Mouse (Mus musculus): ENCODE measurements around the gene Sos2. TPM values are rescaled to one million over a fixed set of nuclear protein-coding genes. Genes with fewer than 3 reads are reported as not detected.

Gene Sos2
- polyA plus RNA-seq, 1 experiment from 2014 or later = 10.3 TPM

- Histone ChIP-seq H3K27me3 (ENCODE audit: control insufficient read depth, insufficient read depth, low read length) (no peaks in the 10 kb centered on the region), H3K4me3 (ENCODE audit: control insufficient read depth in 1 of 2, insufficient read depth in 1 of 2, low read depth in 1 of 2, low read length in 2 of 2) (no peak overlapping the region), H3K4me2 (ENCODE audit: low read length) (no peak overlapping the region), H3K36me3 (ENCODE audit: control insufficient read depth, insufficient read depth, low read length) (0 out of 2 replicates have a peak, but pooled peaks cover 5% of the 10 kb centered on the region), H3K9me3 (ENCODE audit: control insufficient read depth, low read length) (0 out of 2 replicates have a peak, but pooled peaks cover 3% of the 10 kb centered on the region), H3K4me1 (ENCODE audit: control insufficient read depth in 2 of 2, insufficient read depth in 2 of 2, low read length in 2 of 2) (no peaks in the 10 kb centered on the region), H3K27ac (replicated peaks in 1 of 2; ENCODE audit: control insufficient read depth in 1 of 2, insufficient read depth in 1 of 2, low read depth in 2 of 2, low read length in 2 of 2) (no peak overlapping the region), H3K9ac (ENCODE audit: low read length) (no peak overlapping the region)
- no peak for ATAC-seq (ENCODE audit: insufficient number of reproducible peaks, insufficient read depth, low FRiP score, low read depth)
Observed at GRCm38 (mm10) chr12:69713628-69714027, 32.0 kb upstream of the Sos2 start.

GRCm38 (mm10) chr12:69704799-69705458, 23.3 kb upstream of the Sos2 start:
- peaks cover 7% of the 10 kb centered on the region; the same call in 1 of the 2 replicates for H3K36me3 ChIP-seq (ENCODE audit: control insufficient read depth, insufficient read depth, low read length)
- no peak overlapping the region for H3K4me3 ChIP-seq (ENCODE audit: control insufficient read depth in 1 of 2, insufficient read depth in 1 of 2, low read depth in 1 of 2, low read length in 2 of 2)
- H3K9me3 ChIP-seq (ENCODE audit: control insufficient read depth, low read length) = no peaks in the 10 kb centered on the region
- H3K27me3 ChIP-seq (ENCODE audit: control insufficient read depth, insufficient read depth, low read length) = no peaks in the 10 kb centered on the region
- no peak for ATAC-seq (ENCODE audit: insufficient number of reproducible peaks, insufficient read depth, low FRiP score, low read depth)
- no peak overlapping the region for H3K27ac ChIP-seq (replicated peaks in 1 of 2; ENCODE audit: control insufficient read depth in 1 of 2, insufficient read depth in 1 of 2, low read depth in 2 of 2, low read length in 2 of 2)
- H3K4me1 ChIP-seq (ENCODE audit: control insufficient read depth in 2 of 2, insufficient read depth in 2 of 2, low read length in 2 of 2) = no peaks in the 10 kb centered on the region
- H3K4me2 ChIP-seq (ENCODE audit: low read length) = 0 out of 2 replicates have a peak overlapping the region, but pooled peaks have one; percentile 7
- 59% methylated on average over 11 of the region's 11 CpGs for WGBS
- H3K9ac ChIP-seq (ENCODE audit: low read length) = 0 out of 2 replicates have a peak overlapping the region, but pooled peaks have one; percentile 1

GRCm38 (mm10) chr12:69698352-69698751, 16.7 kb upstream of the Sos2 start:
- no peak for ATAC-seq (ENCODE audit: insufficient number of reproducible peaks, insufficient read depth, low FRiP score, low read depth)
- Histone ChIP-seq H3K4me3 (ENCODE audit: control insufficient read depth in 1 of 2, insufficient read depth in 1 of 2, low read depth in 1 of 2, low read length in 2 of 2) (no peak overlapping the region), H3K36me3 (ENCODE audit: control insufficient read depth, insufficient read depth, low read length) (peaks cover 5% of the 10 kb centered on the region; the same call in 1 of the 2 replicates), H3K27me3 (ENCODE audit: control insufficient read depth, insufficient read depth, low read length) (no peaks in the 10 kb centered on the region), H3K4me1 (ENCODE audit: control insufficient read depth in 2 of 2, insufficient read depth in 2 of 2, low read length in 2 of 2) (no peaks in the 10 kb centered on the region), H3K4me2 (ENCODE audit: low read length) (no peak overlapping the region), H3K27ac (replicated peaks in 1 of 2; ENCODE audit: control insufficient read depth in 1 of 2, insufficient read depth in 1 of 2, low read depth in 2 of 2, low read length in 2 of 2) (no peak overlapping the region), H3K9me3 (ENCODE audit: control insufficient read depth, low read length) (no peaks in the 10 kb centered on the region), H3K9ac (ENCODE audit: low read length) (no peak overlapping the region)
- WGBS = 75% methylated on average over 6 of the region's 6 CpGs

- Histone ChIP-seq H3K27ac (replicated peaks in 1 of 2; ENCODE audit: control insufficient read depth in 1 of 2, insufficient read depth in 1 of 2, low read depth in 2 of 2, low read length in 2 of 2) (no peak overlapping the region), H3K4me2 (ENCODE audit: low read length) (no peak overlapping the region), H3K4me1 (ENCODE audit: control insufficient read depth in 2 of 2, insufficient read depth in 2 of 2, low read length in 2 of 2) (no peaks in the 10 kb centered on the region), H3K9ac (ENCODE audit: low read length) (no peak overlapping the region), H3K9me3 (ENCODE audit: control insufficient read depth, low read length) (no peaks in the 10 kb centered on the region), H3K4me3 (ENCODE audit: control insufficient read depth in 1 of 2, insufficient read depth in 1 of 2, low read depth in 1 of 2, low read length in 2 of 2) (no peak overlapping the region), H3K36me3 (ENCODE audit: control insufficient read depth, insufficient read depth, low read length) (peaks cover 4% of the 10 kb centered on the region; the same call in 1 of the 2 replicates), H3K27me3 (ENCODE audit: control insufficient read depth, insufficient read depth, low read length) (no peaks in the 10 kb centered on the region)
- ATAC-seq (ENCODE audit: insufficient number of reproducible peaks, insufficient read depth, low FRiP score, low read depth) = no peak
- 77% methylated on average over 5 of the region's 5 CpGs for WGBS
Observed at GRCm38 (mm10) chr12:69696746-69697145, 15.1 kb upstream of the Sos2 start.

GRCm38 (mm10) chr12:69693471-69693870, 11.8 kb upstream of the Sos2 start:
- WGBS = 78% methylated on average over 17 of the region's 17 CpGs
- H3K36me3 ChIP-seq (ENCODE audit: control insufficient read depth, insufficient read depth, low read length) = no peaks in the 10 kb centered on the region
- no peaks in the 10 kb centered on the region for H3K9me3 ChIP-seq (ENCODE audit: control insufficient read depth, low read length)

GRCm38 (mm10) chr12:69690714-69691113, 9.1 kb upstream of the Sos2 start:
- 88% methylated on average over 4 of the region's 4 CpGs for WGBS
- H3K4me3 ChIP-seq (ENCODE audit: control insufficient read depth in 1 of 2, insufficient read depth in 1 of 2, low read depth in 1 of 2, low read length in 2 of 2) = no peak overlapping the region

More at GRCm38 (mm10) chr12:69693471-69693870, 11.8 kb upstream of the Sos2 start:
- H3K4me3 ChIP-seq (ENCODE audit: control insufficient read depth in 1 of 2, insufficient read depth in 1 of 2, low read depth in 1 of 2, low read length in 2 of 2) = no peak overlapping the region
- H3K27me3 ChIP-seq (ENCODE audit: control insufficient read depth, insufficient read depth, low read length) = no peaks in the 10 kb centered on the region
- no peak overlapping the region for H3K9ac ChIP-seq (ENCODE audit: low read length)
- no peak overlapping the region for H3K27ac ChIP-seq (replicated peaks in 1 of 2; ENCODE audit: control insufficient read depth in 1 of 2, insufficient read depth in 1 of 2, low read depth in 2 of 2, low read length in 2 of 2)
- H3K4me1 ChIP-seq (ENCODE audit: control insufficient read depth in 2 of 2, insufficient read depth in 2 of 2, low read length in 2 of 2) = 0 out of 4 replicates have a peak, but pooled peaks cover 0 to under 1% of the 10 kb centered on the region in 2 experiments
- no peak overlapping the region for H3K4me2 ChIP-seq (ENCODE audit: low read length)
- no peak for ATAC-seq (ENCODE audit: insufficient number of reproducible peaks, insufficient read depth, low FRiP score, low read depth)

GRCm38 (mm10) chr12:69689094-69689493, 7.4 kb upstream of the Sos2 start:
- no peaks in the 10 kb centered on the region for H3K9me3 ChIP-seq (ENCODE audit: control insufficient read depth, low read length)
- H3K36me3 ChIP-seq (ENCODE audit: control insufficient read depth, insufficient read depth, low read length) = no peaks in the 10 kb centered on the region
- no peak overlapping the region for H3K27ac ChIP-seq (replicated peaks in 1 of 2; ENCODE audit: control insufficient read depth in 1 of 2, insufficient read depth in 1 of 2, low read depth in 2 of 2, low read length in 2 of 2)
- H3K4me2 ChIP-seq (ENCODE audit: low read length) = no peak overlapping the region
- no peak overlapping the region for H3K9ac ChIP-seq (ENCODE audit: low read length)
- no peak overlapping the region for H3K4me3 ChIP-seq (ENCODE audit: control insufficient read depth in 1 of 2, insufficient read depth in 1 of 2, low read depth in 1 of 2, low read length in 2 of 2)
- no peak for ATAC-seq (ENCODE audit: insufficient number of reproducible peaks, insufficient read depth, low FRiP score, low read depth)
- no peaks in the 10 kb centered on the region for H3K27me3 ChIP-seq (ENCODE audit: control insufficient read depth, insufficient read depth, low read length)
- H3K4me1 ChIP-seq (ENCODE audit: control insufficient read depth in 2 of 2, insufficient read depth in 2 of 2, low read length in 2 of 2) = peaks cover 0 to 5% of the 10 kb centered on the region in 2 experiments; a peak in 1 of 4 replicates

More at GRCm38 (mm10) chr12:69690714-69691113, 9.1 kb upstream of the Sos2 start:
- Histone ChIP-seq H3K9ac (ENCODE audit: low read length) (no peak overlapping the region), H3K27me3 (ENCODE audit: control insufficient read depth, insufficient read depth, low read length) (no peaks in the 10 kb centered on the region), H3K27ac (replicated peaks in 1 of 2; ENCODE audit: control insufficient read depth in 1 of 2, insufficient read depth in 1 of 2, low read depth in 2 of 2, low read length in 2 of 2) (no peak overlapping the region), H3K4me1 (ENCODE audit: control insufficient read depth in 2 of 2, insufficient read depth in 2 of 2, low read length in 2 of 2) (peaks cover 0 to 5% of the 10 kb centered on the region in 2 experiments; a peak in 1 of 4 replicates), H3K9me3 (ENCODE audit: control insufficient read depth, low read length) (no peaks in the 10 kb centered on the region), H3K36me3 (ENCODE audit: control insufficient read depth, insufficient read depth, low read length) (no peaks in the 10 kb centered on the region), H3K4me2 (ENCODE audit: low read length) (no peak overlapping the region)
- ATAC-seq (ENCODE audit: insufficient number of reproducible peaks, insufficient read depth, low FRiP score, low read depth) = no peak

Data from heart, embryonic 14.5 days (tissue).